Mouse (Mus musculus): ENCODE results near the gene Tgfb1i1. TPM values are rescaled to one million over a fixed set of nuclear protein-coding genes. Genes with fewer than 3 reads are reported as not detected.

Gene Tgfb1i1
- 31.3 and 32.3 TPM in 2 replicates for polyA plus RNA-seq (2014; fragmentation: Nextera tagmentation; extraction: Ambion mirVana)

GRCm38 (mm10) chr7:128246496-128247391 lies at the start of gene Tgfb1i1:
TSS of gene Tgfb1i1 (plus strand) at chr7:128246812.
- Histone ChIP-seq H3K4me2 (ENCODE audit: low read depth) (peak within 1 kb of the TSS; percentile 83), H3K4me1 (ENCODE audit: control insufficient read depth, insufficient read depth, low read length) (peaks cover 7% of the 10 kb centered on the region; the same call in 1 of the 2 replicates), H3K27me3 (ENCODE audit: control insufficient read depth, insufficient read depth, low read length) (no peaks in the 10 kb centered on the region), H3K27ac (ENCODE audit: low read depth, low read length) (peak within 1 kb of the TSS; percentile 34; the same call in 1 of the 2 replicates), H3K9me3 (ENCODE audit: control insufficient read depth, low read length) (no peaks in the 10 kb centered on the region), H3K36me3 (ENCODE audit: control insufficient read depth, insufficient read depth, low read length) (peaks cover 2% of the 10 kb centered on the region; the same call in 1 of the 2 replicates), H3K4me3 (ENCODE audit: low read depth, low read length) (peak within 1 kb of the TSS; percentile 44), H3K9ac (ENCODE audit: low read length) (peak within 1 kb of the TSS; percentile 77)
- ATAC-seq (ENCODE audit: insufficient read depth, low FRiP score, low TSS enrichment) (peak; percentile 48; the same call in 1 of the 2 replicates), DNase-seq (ENCODE audit: low spot score) (peak; percentile 58)
- WGBS, result 2% methylated on average over 24 of the region's 30 CpGs

GRCm38 (mm10) chr7:128201607-128202006 lies 45.0 kb upstream of the Tgfb1i1 start:
- H3K9me3 ChIP-seq (ENCODE audit: control insufficient read depth, low read length), result no peaks in the 10 kb centered on the region
- whole genome bisulfite sequencing, result 87% methylated on average over 9 of the region's 9 CpGs
- no peak overlapping the region for H3K27ac ChIP-seq (ENCODE audit: low read depth, low read length)
- no peak overlapping the region for H3K4me3 ChIP-seq (ENCODE audit: low read depth, low read length)
- no peaks in the 10 kb centered on the region for H3K27me3 ChIP-seq (ENCODE audit: control insufficient read depth, insufficient read depth, low read length)
- no peak overlapping the region for H3K4me2 ChIP-seq (ENCODE audit: low read depth)
- no peak for ATAC-seq (ENCODE audit: insufficient read depth, low FRiP score, low TSS enrichment)
- H3K36me3 ChIP-seq (ENCODE audit: control insufficient read depth, insufficient read depth, low read length), result no peaks in the 10 kb centered on the region
- H3K9ac ChIP-seq (ENCODE audit: low read length), result no peak overlapping the region
- DNase-seq (ENCODE audit: low spot score), result no peak
- H3K4me1 ChIP-seq (ENCODE audit: control insufficient read depth, insufficient read depth, low read length), result no peaks in the 10 kb centered on the region

GRCm38 (mm10) chr7:128203071-128203470 lies 43.5 kb upstream of the Tgfb1i1 start:
- H3K27me3 ChIP-seq (ENCODE audit: control insufficient read depth, insufficient read depth, low read length), result no peaks in the 10 kb centered on the region
- WGBS, result 77% methylated on average over 9 of the region's 9 CpGs
- ATAC-seq (ENCODE audit: insufficient read depth, low FRiP score, low TSS enrichment) (no peak), DNase-seq (ENCODE audit: low spot score) (no peak)
- H3K4me2 ChIP-seq (ENCODE audit: low read depth), result no peak overlapping the region
- H3K4me3 ChIP-seq (ENCODE audit: low read depth, low read length), result no peak overlapping the region
- no peaks in the 10 kb centered on the region for H3K36me3 ChIP-seq (ENCODE audit: control insufficient read depth, insufficient read depth, low read length)
- H3K9me3 ChIP-seq (ENCODE audit: control insufficient read depth, low read length), result no peaks in the 10 kb centered on the region
- H3K9ac ChIP-seq (ENCODE audit: low read length), result no peak overlapping the region
- H3K4me1 ChIP-seq (ENCODE audit: control insufficient read depth, insufficient read depth, low read length), result no peaks in the 10 kb centered on the region
- no peak overlapping the region for H3K27ac ChIP-seq (ENCODE audit: low read depth, low read length)

GRCm38 (mm10) chr7:128204179-128204578 lies 42.4 kb upstream of the Tgfb1i1 start:
- Histone ChIP-seq H3K9me3 (ENCODE audit: control insufficient read depth, low read length) (no peaks in the 10 kb centered on the region), H3K4me1 (ENCODE audit: control insufficient read depth, insufficient read depth, low read length) (no peaks in the 10 kb centered on the region), H3K4me2 (ENCODE audit: low read depth) (no peak overlapping the region), H3K9ac (ENCODE audit: low read length) (no peak overlapping the region), H3K27ac (ENCODE audit: low read depth, low read length) (no peak overlapping the region), H3K27me3 (ENCODE audit: control insufficient read depth, insufficient read depth, low read length) (no peaks in the 10 kb centered on the region), H3K36me3 (ENCODE audit: control insufficient read depth, insufficient read depth, low read length) (no peaks in the 10 kb centered on the region), H3K4me3 (ENCODE audit: low read depth, low read length) (no peak overlapping the region)
- no peak for ATAC-seq (ENCODE audit: insufficient read depth, low FRiP score, low TSS enrichment)
- DNase-seq (ENCODE audit: low spot score), result no peak
- 92% methylated on average over 8 of the region's 8 CpGs for WGBS

GRCm38 (mm10) chr7:128205695-128206094 lies 40.9 kb upstream of the Tgfb1i1 start:
- H3K27me3 ChIP-seq (ENCODE audit: control insufficient read depth, insufficient read depth, low read length), result no peaks in the 10 kb centered on the region
- H3K4me1 ChIP-seq (ENCODE audit: control insufficient read depth, insufficient read depth, low read length), result no peaks in the 10 kb centered on the region
- no peaks in the 10 kb centered on the region for H3K36me3 ChIP-seq (ENCODE audit: control insufficient read depth, insufficient read depth, low read length)
- 89% methylated on average over 18 of the region's 18 CpGs for WGBS
- H3K4me3 ChIP-seq (ENCODE audit: low read depth, low read length), result no peak overlapping the region
- no peaks in the 10 kb centered on the region for H3K9me3 ChIP-seq (ENCODE audit: control insufficient read depth, low read length)
- H3K4me2 ChIP-seq (ENCODE audit: low read depth), result no peak overlapping the region
- no peak for ATAC-seq (ENCODE audit: insufficient read depth, low FRiP score, low TSS enrichment)
- H3K9ac ChIP-seq (ENCODE audit: low read length), result no peak overlapping the region
- no peak for DNase-seq (ENCODE audit: low spot score)
- no peak overlapping the region for H3K27ac ChIP-seq (ENCODE audit: low read depth, low read length)

- no peaks in the 10 kb centered on the region for H3K9me3 ChIP-seq (ENCODE audit: control insufficient read depth, low read length)
- ATAC-seq (ENCODE audit: insufficient read depth, low FRiP score, low TSS enrichment), result no peak
- no peak within 1 kb of the TSS for H3K4me3 ChIP-seq (ENCODE audit: low read depth, low read length)
- H3K27ac ChIP-seq (ENCODE audit: low read depth, low read length), result no peak within 1 kb of the TSS
- WGBS, result 84% methylated on average over 6 of the region's 6 CpGs
- no peak within 1 kb of the TSS for H3K9ac ChIP-seq (ENCODE audit: low read length)
- H3K4me1 ChIP-seq (ENCODE audit: control insufficient read depth, insufficient read depth, low read length), result no peaks in the 10 kb centered on the region
- no peak for DNase-seq (ENCODE audit: low spot score)
- no peaks in the 10 kb centered on the region for H3K27me3 ChIP-seq (ENCODE audit: control insufficient read depth, insufficient read depth, low read length)
- H3K36me3 ChIP-seq (ENCODE audit: control insufficient read depth, insufficient read depth, low read length), result no peaks in the 10 kb centered on the region
- H3K4me2 ChIP-seq (ENCODE audit: low read depth), result no peak within 1 kb of the TSS
These were observed 40.5 kb upstream of the Tgfb1i1 start, which contains the start of gene Cox6a2 for GRCm38 (mm10) chr7:128206152-128206551. TSS of gene Cox6a2 (minus strand) at chr7:128206387.

- H3K4me3 ChIP-seq (ENCODE audit: low read depth, low read length), result no peak overlapping the region
- H3K36me3 ChIP-seq (ENCODE audit: control insufficient read depth, insufficient read depth, low read length), result no peaks in the 10 kb centered on the region
- no peaks in the 10 kb centered on the region for H3K27me3 ChIP-seq (ENCODE audit: control insufficient read depth, insufficient read depth, low read length)
- no peaks in the 10 kb centered on the region for H3K4me1 ChIP-seq (ENCODE audit: control insufficient read depth, insufficient read depth, low read length)
- H3K9me3 ChIP-seq (ENCODE audit: control insufficient read depth, low read length), result no peaks in the 10 kb centered on the region
- no peak overlapping the region for H3K4me2 ChIP-seq (ENCODE audit: low read depth)
- no peak overlapping the region for H3K27ac ChIP-seq (ENCODE audit: low read depth, low read length)
- no peak overlapping the region for H3K9ac ChIP-seq (ENCODE audit: low read length)
- no peak for ATAC-seq (ENCODE audit: insufficient read depth, low FRiP score, low TSS enrichment)
- peak; percentile 57 for DNase-seq (ENCODE audit: low spot score)
- 7% methylated on average over 4 of the region's 4 CpGs for WGBS
These were observed 38.4 kb upstream of the Tgfb1i1 start for GRCm38 (mm10) chr7:128208187-128208586.

GRCm38 (mm10) chr7:128209826-128210225 lies 36.8 kb upstream of the Tgfb1i1 start:
- H3K4me1 ChIP-seq (ENCODE audit: control insufficient read depth, insufficient read depth, low read length), result no peaks in the 10 kb centered on the region
- H3K4me2 ChIP-seq (ENCODE audit: low read depth), result no peak overlapping the region
- H3K27ac ChIP-seq (ENCODE audit: low read depth, low read length), result no peak overlapping the region
- H3K9ac ChIP-seq (ENCODE audit: low read length), result no peak overlapping the region
- H3K9me3 ChIP-seq (ENCODE audit: control insufficient read depth, low read length), result no peaks in the 10 kb centered on the region
- ATAC-seq (ENCODE audit: insufficient read depth, low FRiP score, low TSS enrichment) (no peak), DNase-seq (ENCODE audit: low spot score) (no peak)
- no peaks in the 10 kb centered on the region for H3K27me3 ChIP-seq (ENCODE audit: control insufficient read depth, insufficient read depth, low read length)
- no peak overlapping the region for H3K4me3 ChIP-seq (ENCODE audit: low read depth, low read length)
- WGBS, result 50% methylated on average over 3 of the region's 3 CpGs
- H3K36me3 ChIP-seq (ENCODE audit: control insufficient read depth, insufficient read depth, low read length), result no peaks in the 10 kb centered on the region

GRCm38 (mm10) chr7:128219952-128220351 lies 26.7 kb upstream of the Tgfb1i1 start:
- 86% methylated on average over 4 of the region's 4 CpGs for WGBS
- Histone ChIP-seq H3K27ac (ENCODE audit: low read depth, low read length) (no peak overlapping the region), H3K9me3 (ENCODE audit: control insufficient read depth, low read length) (no peaks in the 10 kb centered on the region), H3K4me3 (ENCODE audit: low read depth, low read length) (no peak overlapping the region), H3K27me3 (ENCODE audit: control insufficient read depth, insufficient read depth, low read length) (no peaks in the 10 kb centered on the region), H3K36me3 (ENCODE audit: control insufficient read depth, insufficient read depth, low read length) (no peaks in the 10 kb centered on the region), H3K9ac (ENCODE audit: low read length) (no peak overlapping the region), H3K4me2 (ENCODE audit: low read depth) (no peak overlapping the region), H3K4me1 (ENCODE audit: control insufficient read depth, insufficient read depth, low read length) (no peaks in the 10 kb centered on the region)
- ATAC-seq (ENCODE audit: insufficient read depth, low FRiP score, low TSS enrichment) (no peak), DNase-seq (ENCODE audit: low spot score) (no peak)
